Mouse (Mus musculus) small intestine, adult 2 months (tissue): Measurements from ENCODE around the gene Slc29a2.

Experiments
- CTCF ChIP-seq: fragments of 200-500 bp; IDR thresholded peaks from 2 replicates; pipeline ENCODE4 v1.5.1; 2012; ENCODE audit warnings: low read depth, mild to moderate bottlenecking, control low read depth, inconsistent platforms, low read length, moderate library complexity, mixed read lengths; ENCODE audit not compliant: insufficient replicate concordance, insufficient read length; ENCODE audit errors: extremely low read depth
- POLR2A ChIP-seq: fragments of 200-500 bp; IDR thresholded peaks from 2 replicates; pipeline ENCODE4 v1.6.1; 2012; ENCODE audit warnings: low read depth, mild to moderate bottlenecking, control low read depth, inconsistent platforms, low read length, moderate library complexity

DNA sequence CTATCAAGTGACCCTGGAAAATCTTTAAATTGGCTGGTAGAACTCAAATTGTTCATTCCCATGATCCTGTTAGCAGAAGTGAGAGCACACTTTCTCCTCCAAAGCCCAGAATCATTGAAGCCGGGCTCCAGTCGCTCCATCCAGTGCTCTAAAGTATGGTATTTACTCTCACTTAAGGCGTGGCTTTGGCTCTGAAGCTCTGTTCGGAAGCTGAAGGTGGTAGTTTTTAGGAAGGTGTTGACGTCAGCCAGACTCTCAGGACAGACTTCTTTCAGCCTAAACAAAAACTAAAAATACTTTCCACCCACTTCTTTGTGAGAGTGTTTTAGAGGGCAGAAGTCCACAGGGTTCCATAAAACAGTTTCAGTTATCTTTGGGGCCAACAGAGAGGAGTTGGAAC lies 49.9 kb downstream of the Slc29a2 start:
- TF ChIP-seq POLR2A: no peak
- no peak for TF ChIP-seq CTCF
